Comparison of ENCODE assay signal across 23 mouse cellular contexts in the genomic region with DNA sequence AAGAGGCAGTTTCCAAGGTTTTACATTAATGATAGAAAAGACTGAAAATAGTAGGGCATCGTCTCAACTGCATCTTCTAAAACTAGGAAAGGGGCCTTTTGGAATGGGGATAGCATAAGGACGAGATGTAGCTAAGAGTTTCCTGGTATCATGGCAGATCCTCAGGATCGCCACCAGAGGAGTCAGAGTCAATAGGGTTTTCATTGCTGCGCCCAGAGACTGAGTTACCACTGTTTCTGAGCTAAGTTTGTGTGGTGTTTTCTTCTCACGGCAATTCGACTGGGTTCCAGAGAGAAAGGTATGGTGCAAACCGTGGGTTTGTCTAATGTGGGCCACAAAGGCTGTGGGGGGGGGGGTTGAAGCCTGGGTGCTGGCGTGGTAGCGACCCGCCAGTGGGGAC. TPM values are rescaled to one million over a fixed set of nuclear protein-coding genes. Genes with fewer than 3 reads are reported as not detected.
"Had no signal": no experiment of that assay in that cellular context is flagged by ENCODE, and none has a peak within 500 bp of the region (broad histone marks: within the 10 kb centered on the region; RNA-seq: fewer than 3 reads in every experiment).

No protein-coding gene starts in this region.

- H3K4me1 ChIP-seq: lung, embryonic 15.5 days; midbrain, embryonic 10.5 days; midbrain, embryonic 12.5 days; neural tube, embryonic 13.5 days; neural tube, embryonic 15.5 days had no signal

- H3K4me3 ChIP-seq: lung, embryonic 15.5 days; midbrain, embryonic 10.5 days; midbrain, embryonic 12.5 days; myocyte; neural tube, embryonic 13.5 days; neural tube, embryonic 15.5 days had no signal

- H3K9me3 ChIP-seq: lung, embryonic 15.5 days; midbrain, embryonic 10.5 days; midbrain, embryonic 12.5 days; neural tube, embryonic 13.5 days; neural tube, embryonic 15.5 days had no signal

- H3K27me3 ChIP-seq: lung, embryonic 15.5 days; midbrain, embryonic 12.5 days; neural tube, embryonic 13.5 days; neural tube, embryonic 15.5 days had no signal

- ATAC-seq: liver, postnatal 0 days; lung, postnatal 0 days; midbrain, embryonic 16.5 days had no signal

- DNase-seq: liver, postnatal 0 days; lung, adult 2 months; lung, postnatal 14 days; lung, postnatal 36 days; midbrain, embryonic 14.5 days; retina, postnatal 1 day; right cerebral cortex, adult 18-20 months; right cerebral cortex, postnatal 25 days; right cerebral cortex, postnatal 4 days; spleen, adult 18-20 months; thymus, adult 18-20 months; thymus, postnatal 14 days; thymus, postnatal 4 days had no signal

RNA-seq across cellular contexts. Expression of gene Pla2g10, which starts 26.1 kb away (rescaled TPM):
- total RNA-seq: megakaryocyte progenitor cell, adult 5-6 weeks; megakaryocyte-erythroid progenitor cell, adult 5-6 weeks had no signal
